Mouse (Mus musculus) spleen, adult 12 weeks (tissue): Measurements from ENCODE around the gene Xndc1.
A peak's percentile ranks its signal among the peaks of the same experiment; 100 is the strongest.
"Not testable (repeated sequence)": the region's sequence is repeated elsewhere in the genome, so short reads cannot be mapped to it uniquely, and the experiment has no call there.

Source experiments
- DNase-seq: peaks from one replicate; pipeline ENCODE4 v3.0.0; 2022; ENCODE audit warnings: low spot score

Xndc1 gene

DNA sequence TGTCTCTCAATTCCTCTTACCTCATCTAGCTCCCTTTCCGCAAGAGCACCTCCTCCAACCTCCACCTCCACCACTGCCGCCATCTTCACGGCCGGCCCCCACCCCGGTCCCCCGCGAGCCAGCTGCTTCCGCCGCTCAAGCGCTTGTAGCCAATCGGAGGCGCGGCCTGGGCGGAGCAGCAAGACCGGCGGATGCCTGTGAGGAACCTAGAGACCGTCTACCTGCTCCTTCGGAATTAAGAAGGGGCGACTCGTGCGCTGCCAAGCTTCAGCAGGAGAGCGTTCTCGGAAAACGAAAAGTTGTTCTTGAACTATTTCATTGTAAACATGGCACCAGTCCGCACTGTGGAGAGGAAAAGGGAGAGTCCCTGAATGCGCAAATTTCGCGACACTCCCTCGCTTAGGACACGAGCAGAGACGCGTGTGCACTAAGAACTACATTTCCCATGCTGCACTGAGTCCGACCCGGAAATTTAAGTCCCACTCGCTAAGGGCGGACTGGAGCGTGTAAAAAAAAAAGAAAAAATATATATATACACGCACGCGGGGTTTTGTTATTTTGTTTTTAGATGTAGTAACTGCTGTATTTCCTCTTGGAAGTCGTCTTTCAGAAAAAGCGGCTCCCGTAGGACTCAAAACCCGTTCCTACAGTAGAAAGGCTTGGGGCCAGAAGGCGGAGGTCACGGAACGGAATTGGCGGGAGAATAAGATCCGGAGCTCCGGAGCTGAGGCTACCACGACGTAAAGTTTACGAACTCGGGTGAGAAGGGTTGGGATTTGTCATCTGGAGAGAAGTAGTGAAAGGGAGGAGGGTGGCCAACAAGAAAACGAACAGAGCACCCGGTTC, at the start of gene Xndc1, which contains the start of the genes Rnf121 and Xntrpc:
Gene Xndc1, plus strand, starts transcription at position 466 of the 846 bp plus-strand sequence.
Gene Rnf121, minus strand, starts transcription at position 424 of the 846 bp plus-strand sequence.
Gene Xntrpc, plus strand, starts transcription at position 668 of the 846 bp plus-strand sequence.
- DNase-seq, result peak; percentile 91

DNA sequence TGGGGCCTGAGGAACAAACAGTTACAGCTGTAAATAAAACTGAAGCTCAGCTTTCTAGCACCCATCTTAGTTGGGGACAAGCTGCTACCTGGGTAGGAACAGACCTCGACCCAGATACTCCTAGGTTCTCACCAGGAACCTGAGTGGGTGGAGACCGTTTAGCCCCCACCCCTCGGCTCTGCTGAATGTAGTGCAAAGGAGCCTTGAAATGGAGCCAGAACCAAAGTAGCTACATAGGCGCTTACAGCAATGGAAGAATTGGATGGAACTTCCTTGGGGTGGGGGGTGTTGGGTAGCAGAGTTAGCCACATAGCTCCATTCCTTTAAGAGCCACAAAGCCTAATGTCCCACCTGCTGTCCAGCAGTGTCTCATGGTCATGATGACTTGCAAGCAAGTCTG, 48.4 kb upstream of the Xndc1 start:
- DNase-seq, result no peak

DNA sequence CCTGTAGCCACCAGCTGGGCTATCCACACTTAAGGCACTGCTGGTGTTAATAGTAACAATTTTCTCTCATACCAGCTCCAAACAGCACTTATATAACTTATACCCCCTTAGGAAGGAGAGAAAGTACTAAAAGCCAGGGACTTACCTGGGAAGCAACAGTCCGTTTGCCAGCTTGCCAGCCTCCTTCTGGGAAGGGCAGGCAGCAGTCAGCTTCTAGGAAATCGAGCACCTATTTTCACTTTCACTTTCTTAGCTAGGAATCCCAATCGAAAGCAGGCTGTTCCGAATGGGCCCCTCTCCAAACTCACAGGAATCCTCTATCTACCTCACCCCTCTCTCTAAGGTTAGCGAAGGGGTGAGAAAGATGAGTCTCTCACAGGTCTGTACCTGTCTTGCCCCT, 47.9 kb upstream of the Xndc1 start:
- no peak for DNase-seq

GRCm38 (mm10) chr7:102018034-102018433, 47.3 kb upstream of the Xndc1 start:
- no peak for DNase-seq

- no peak for DNase-seq
Observed at GRCm38 (mm10) chr7:102018590-102018989, 46.7 kb upstream of the Xndc1 start, which contains the start of gene Il18bp. Il18bp (minus strand) TSS chr7:102018690.

DNA sequence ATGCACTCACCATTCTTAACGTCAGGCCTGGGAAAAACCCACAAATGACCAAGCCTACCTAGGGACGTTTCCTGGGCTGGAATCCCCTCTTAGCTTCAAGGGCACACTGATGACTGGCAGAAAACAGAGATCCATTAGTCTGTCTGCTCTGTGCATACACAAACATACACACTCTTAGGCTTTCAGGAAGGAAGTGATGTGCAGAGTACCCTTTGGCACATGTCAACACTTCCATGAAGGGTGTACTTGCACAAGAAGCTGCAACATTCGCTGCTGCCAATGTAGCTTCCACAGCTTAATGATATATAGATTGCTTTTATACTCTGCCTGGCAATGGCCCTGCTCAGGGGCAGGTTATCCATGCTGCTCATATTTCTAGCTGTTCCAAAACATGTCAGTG, 45.9 kb upstream of the Xndc1 start:
- no peak for DNase-seq

- not testable (repeated sequence) for DNase-seq
Observed at GRCm38 (mm10) chr7:102020934-102021333, 44.4 kb upstream of the Xndc1 start.

DNA sequence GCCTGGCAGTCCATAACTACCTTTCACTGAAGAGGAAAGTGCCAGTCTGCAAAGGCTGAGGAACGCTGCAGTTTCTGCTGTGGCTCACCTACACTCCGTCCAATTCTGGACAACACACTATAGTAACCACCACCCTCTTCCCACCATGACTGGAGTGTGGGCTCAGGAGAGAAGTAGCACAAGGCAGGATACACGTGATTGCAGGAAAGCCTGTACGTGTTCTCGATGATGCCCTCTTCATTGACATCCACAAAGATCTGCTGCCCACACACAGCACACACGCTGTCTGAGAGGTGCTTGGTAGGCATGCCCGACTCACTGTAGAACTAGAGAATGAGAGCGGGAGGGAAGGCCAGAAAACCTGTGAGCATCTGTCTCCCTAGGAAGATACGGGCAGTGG, 41.5 kb upstream of the Xndc1 start:
- DNase-seq, result no peak

- no peak for DNase-seq
Observed at GRCm38 (mm10) chr7:102025187-102026119, 39.9 kb upstream of the Xndc1 start.

GRCm38 (mm10) chr7:102034904-102035303, 30.4 kb upstream of the Xndc1 start:
- no peak for DNase-seq

DNA sequence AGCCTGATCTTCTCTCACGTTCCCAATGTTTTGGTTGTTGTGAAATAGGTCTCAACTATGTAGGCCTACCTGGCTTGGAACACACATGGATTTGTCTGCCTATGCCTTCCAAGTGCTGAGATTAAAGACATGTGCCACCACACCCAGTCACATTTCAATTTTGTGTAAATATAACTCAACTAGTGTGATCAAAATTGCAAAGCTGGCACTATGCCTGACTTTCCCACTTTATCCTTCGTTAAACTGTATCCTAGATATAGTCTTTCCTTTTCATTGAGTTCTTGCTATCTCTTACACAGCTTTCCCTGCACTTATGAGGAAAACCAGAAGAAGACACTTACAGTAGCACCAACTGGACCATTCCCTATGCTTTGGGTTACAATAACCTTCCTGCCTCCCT, 29.8 kb upstream of the Xndc1 start:
- DNase-seq, result no peak

DNA sequence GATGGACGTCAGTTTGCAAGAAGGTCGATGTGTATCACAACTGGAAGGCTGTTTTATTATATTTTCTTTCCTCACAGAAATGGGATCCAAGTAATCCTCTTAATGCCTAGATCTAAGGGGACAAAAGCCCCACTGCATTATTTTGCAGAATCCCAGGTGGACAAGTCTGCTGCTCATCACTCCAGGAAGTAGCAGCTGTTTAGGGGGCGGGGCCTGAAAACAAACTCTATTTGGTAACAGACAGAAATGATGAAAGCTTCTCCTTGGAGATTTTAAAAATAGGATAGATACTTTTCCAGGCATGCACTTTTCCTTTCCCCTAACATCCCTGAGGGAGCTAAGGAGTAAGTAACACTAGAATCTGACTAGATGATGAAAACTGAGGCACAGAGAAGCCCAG, 28.0 kb upstream of the Xndc1 start:
- no peak for DNase-seq

GRCm38 (mm10) chr7:102042314-102042713, 23.0 kb upstream of the Xndc1 start:
- DNase-seq, result no peak

GRCm38 (mm10) chr7:102048524-102048923, 16.8 kb upstream of the Xndc1 start:
- DNase-seq, result not testable (repeated sequence)

DNA sequence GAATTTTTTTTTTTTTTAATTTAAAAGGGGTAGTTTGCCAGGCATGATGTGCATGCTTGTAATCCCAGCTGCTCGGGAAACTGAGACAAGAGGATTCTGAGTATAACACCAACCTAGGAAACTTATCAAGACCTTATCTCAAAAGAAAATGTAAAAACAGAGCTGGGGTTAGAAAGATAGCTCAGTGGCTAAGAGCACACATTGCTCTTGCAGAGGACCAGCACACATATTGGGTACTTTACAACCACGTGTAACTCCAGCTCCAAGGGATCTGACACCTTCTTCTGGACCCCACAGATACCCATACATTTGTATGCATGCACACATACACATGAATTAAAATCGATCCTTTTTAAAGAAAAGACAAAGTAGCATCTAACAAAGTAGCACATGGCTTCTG, 4.0 kb upstream of the Xndc1 start:
- DNase-seq, result no peak

DNA sequence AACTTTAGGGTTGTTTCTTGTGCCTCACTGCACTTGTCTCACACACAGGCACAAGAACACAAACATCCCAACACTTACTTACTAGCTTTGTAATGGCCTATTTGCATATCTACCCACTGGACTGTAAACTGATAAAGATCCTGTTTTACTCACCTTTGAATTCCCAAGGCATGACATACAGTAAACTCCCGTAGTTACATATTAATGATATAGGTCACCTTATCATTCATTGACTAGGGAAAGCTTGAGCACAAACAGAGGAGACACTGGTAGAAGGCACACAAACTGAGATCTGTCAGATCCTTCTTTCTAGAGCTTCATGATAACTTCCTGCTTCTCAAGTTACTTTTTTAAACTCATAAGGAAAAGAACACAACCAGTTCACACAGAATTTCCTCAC, 3.1 kb upstream of the Xndc1 start:
- no peak for DNase-seq

- no peak for DNase-seq
Observed at GRCm38 (mm10) chr7:102063891-102064290, 1.4 kb upstream of the Xndc1 start.

GRCm38 (mm10) chr7:102064655-102065045, 661 bp upstream of the Xndc1 start:
- DNase-seq, result no peak

DNA sequence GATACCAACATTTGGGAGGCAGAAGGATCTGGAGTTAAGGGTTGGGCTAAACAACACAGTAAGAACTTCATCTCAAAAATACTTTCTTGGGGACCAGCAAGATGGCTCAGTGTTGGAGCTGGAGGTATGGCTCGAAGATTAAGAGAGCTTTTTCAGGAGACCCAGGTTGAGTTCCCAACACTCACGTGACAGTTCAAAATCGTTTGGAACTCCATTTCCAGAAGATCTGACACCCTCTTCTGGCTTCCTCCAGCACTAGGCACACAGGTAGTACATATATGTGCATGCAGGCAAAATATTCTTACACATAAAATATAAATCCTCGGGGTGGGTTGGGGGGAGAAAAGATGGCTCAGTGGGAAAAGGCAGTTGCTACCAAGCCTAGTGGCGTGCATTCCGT, 1.1 kb downstream of the Xndc1 start:
- no peak for DNase-seq

GRCm38 (mm10) chr7:102076714-102077296, 11.5 kb downstream of the Xndc1 start:
- peak; percentile 15 for DNase-seq

DNA sequence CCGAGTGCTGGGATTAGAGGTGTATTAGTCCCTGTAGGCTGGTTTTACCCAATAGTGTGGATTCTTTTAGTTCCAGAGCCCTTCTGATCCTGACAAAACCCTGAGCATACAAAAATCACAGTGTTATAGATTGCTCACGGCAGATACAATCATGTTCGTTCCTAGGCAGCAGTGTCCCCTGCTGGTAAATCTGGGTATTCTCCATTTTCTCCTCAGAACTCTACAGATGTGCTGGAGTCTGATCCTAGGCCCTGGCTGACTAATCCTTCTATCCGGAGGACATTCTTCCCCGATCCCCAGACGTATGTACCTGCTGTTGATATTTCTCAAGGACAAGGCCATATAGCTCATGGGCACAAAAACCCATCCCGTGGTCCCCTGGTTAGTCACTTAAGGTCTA, 13.2 kb downstream of the Xndc1 start:
- DNase-seq, result no peak

- DNase-seq, result no peak
Observed at GRCm38 (mm10) chr7:102080311-102080710, 15.0 kb downstream of the Xndc1 start.
